Mouse (Mus musculus) MEL (cell line): ENCODE results near the gene Zmat5. TPM values are rescaled to one million over a fixed set of nuclear protein-coding genes. Genes with fewer than 3 reads are reported as not detected.

Source experiments
- DNase-seq: peaks from one replicate; pipeline ENCODE4 v3.0.0; 2011; ENCODE audit warnings: low read depth, low spot score
- H3K27ac ChIP-seq: 2 replicates; pipeline ENCODE4 v1.5.1; 2012; ENCODE audit warnings: low read depth, mild to moderate bottlenecking, control low read depth, low read length, moderate library complexity; ENCODE audit not compliant: control insufficient read depth
- H3K27me3 ChIP-seq, 2 experiments: fragments of 150-350 bp in 1 of 2; sonication (generic) in 1 of 2; 2 replicates each; pipeline ENCODE4 v1.6.1; 2012; ENCODE audit warnings: low read length in 2 of 2, mild to moderate bottlenecking in 2 of 2, improper control_type of control experiment in 1 of 2, moderate library complexity in 1 of 2; ENCODE audit not compliant: insufficient read depth in 2 of 2, control insufficient read depth in 1 of 2
- H3K36me3 ChIP-seq, 2 experiments: 2 replicates each; pipeline ENCODE4 v1.6.1; 2012 to 2014; ENCODE audit warnings: low read length in 2 of 2, improper control_type of control experiment in 1 of 2, inconsistent platforms in 1 of 2, mild to moderate bottlenecking in 1 of 2; ENCODE audit not compliant: insufficient read depth in 2 of 2, control insufficient read depth in 1 of 2
- H3K4me1 ChIP-seq, 2 experiments: fragments of 150-350 bp in 1 of 2; sonication (generic) in 1 of 2; 2 replicates each; pipeline ENCODE4 v1.6.1; 2012; ENCODE audit warnings: low read length in 2 of 2, improper control_type of control experiment in 1 of 2, mild to moderate bottlenecking in 1 of 2; ENCODE audit not compliant: insufficient read depth in 2 of 2, control insufficient read depth in 1 of 2
- H3K4me3 ChIP-seq, 2 experiments: fragments of 150-350 bp in 1 of 2; sonication (generic) in 1 of 2; 2 replicates each; pipeline ENCODE4 v1.5.1; 2012; ENCODE audit warnings: low read depth in 2 of 2, low read length in 2 of 2, mild to moderate bottlenecking in 2 of 2, moderate library complexity in 2 of 2, control low read depth in 1 of 2, improper control_type of control experiment in 1 of 2; ENCODE audit not compliant: control insufficient read depth in 1 of 2, insufficient read depth in 1 of 2
- H3K79me2 ChIP-seq: 2 replicates; pipeline ENCODE4 v1.6.1; 2012; ENCODE audit warnings: mild to moderate bottlenecking, low read length, moderate library complexity; ENCODE audit not compliant: control insufficient read depth, poor library complexity, insufficient read depth
- H3K9ac ChIP-seq: 2 replicates; pipeline ENCODE4 v1.6.1; 2012; ENCODE audit warnings: low read depth, mild to moderate bottlenecking, control low read depth, low read length, moderate library complexity; ENCODE audit not compliant: control insufficient read depth, poor library complexity, severe bottlenecking
- H3K9me3 ChIP-seq: fragments of 150-350 bp; sonication (generic); replicated peaks from 2 replicates; pipeline ENCODE4 v1.6.1; 2012; ENCODE audit warnings: mild to moderate bottlenecking, low read length, improper control_type of control experiment, moderate library complexity; ENCODE audit not compliant: insufficient read depth
- CHD1 ChIP-seq: IDR thresholded peaks from 2 replicates; pipeline ENCODE4 v1.6.1; 2012; ENCODE audit warnings: low read depth, mild to moderate bottlenecking, inconsistent platforms, low read length, improper control_type of control experiment
- E2F4 ChIP-seq: IDR thresholded peaks from 2 replicates; pipeline ENCODE4 v1.6.1; 2011; ENCODE audit warnings: low read depth, low read length, improper control_type of control experiment, borderline replicate concordance
- EP300 ChIP-seq, 2 experiments: IDR thresholded peaks; 2 replicates each; pipeline ENCODE4 v1.6.1; 2011; ENCODE audit warnings: improper control_type of control experiment in 2 of 2, low read length in 2 of 2, low read depth in 1 of 2, mild to moderate bottlenecking in 1 of 2
- ETS1 ChIP-seq: IDR thresholded peaks from 2 replicates; pipeline ENCODE4 v1.6.1; 2012; ENCODE audit warnings: low read depth, mild to moderate bottlenecking, inconsistent platforms, low read length, improper control_type of control experiment, moderate library complexity
- GABPA ChIP-seq: IDR thresholded peaks from 2 replicates; pipeline ENCODE4 v1.6.1; 2012; ENCODE audit warnings: low read depth, mild to moderate bottlenecking, inconsistent platforms, low read length, improper control_type of control experiment, moderate library complexity
- HCFC1 ChIP-seq: IDR thresholded peaks from 2 replicates; pipeline ENCODE4 v1.6.1; 2012; ENCODE audit warnings: low read depth, mild to moderate bottlenecking, inconsistent platforms, low read length, improper control_type of control experiment, moderate library complexity
- MEF2A ChIP-seq: IDR thresholded peaks from 2 replicates; pipeline ENCODE4 v1.6.1; 2014; ENCODE audit warnings: low read depth, mild to moderate bottlenecking, inconsistent platforms, low read length, improper control_type of control experiment; ENCODE audit not compliant: poor library complexity, insufficient replicate concordance, severe bottlenecking; ENCODE audit errors: extremely low read depth
- MXI1 ChIP-seq: IDR thresholded peaks from 2 replicates; pipeline ENCODE4 v1.6.1; 2011; ENCODE audit warnings: mild to moderate bottlenecking, low read depth, low read length, improper control_type of control experiment
- MYB ChIP-seq: IDR thresholded peaks from 2 replicates; pipeline ENCODE4 v1.6.1; 2011; ENCODE audit warnings: mild to moderate bottlenecking, low read depth, low read length, improper control_type of control experiment
- POLR2A ChIP-seq, 2 experiments: IDR thresholded peaks; 2 replicates each; pipeline ENCODE4 v1.6.1; 2011 to 2012; ENCODE audit warnings: low read length in 2 of 2, mild to moderate bottlenecking in 2 of 2, control low read depth in 1 of 2, improper control_type of control experiment in 1 of 2, low read depth in 1 of 2, moderate library complexity in 1 of 2; ENCODE audit not compliant: control insufficient read depth in 1 of 2, insufficient read depth in 1 of 2, poor library complexity in 1 of 2
- RCOR1 ChIP-seq: IDR thresholded peaks from 2 replicates; pipeline ENCODE4 v1.6.1; 2012; ENCODE audit warnings: low read depth, mild to moderate bottlenecking, inconsistent platforms, low read length, improper control_type of control experiment
- SMC3 ChIP-seq: IDR thresholded peaks from 2 replicates; pipeline ENCODE4 v1.6.1; 2011; ENCODE audit warnings: low read depth, low read length, improper control_type of control experiment
- TAL1 ChIP-seq: IDR thresholded peaks from 2 replicates; pipeline ENCODE4 v1.6.1; 2012; ENCODE audit warnings: mild to moderate bottlenecking, inconsistent platforms, low read length, moderate library complexity, mixed read lengths
- TCF12 ChIP-seq: IDR thresholded peaks from 2 replicates; pipeline ENCODE4 v1.6.1; 2014; ENCODE audit warnings: low read depth, mild to moderate bottlenecking, inconsistent platforms, low read length, improper control_type of control experiment, moderate library complexity
- USF1 ChIP-seq: IDR thresholded peaks from 2 replicates; pipeline ENCODE4 v1.6.1; 2014; ENCODE audit warnings: low read depth, mild to moderate bottlenecking, inconsistent platforms, low read length, improper control_type of control experiment, moderate library complexity
- USF2 ChIP-seq, 2 experiments: IDR thresholded peaks; 2 replicates each; pipeline ENCODE4 v1.6.1; 2011 to 2012; ENCODE audit warnings: improper control_type of control experiment in 2 of 2, low read length in 2 of 2, borderline replicate concordance in 1 of 2, inconsistent platforms in 1 of 2, low read depth in 1 of 2, mild to moderate bottlenecking in 1 of 2; ENCODE audit not compliant: insufficient read depth in 1 of 2
- ZC3H11A ChIP-seq: IDR thresholded peaks from 2 replicates; pipeline ENCODE4 v1.6.1; 2012; ENCODE audit warnings: low read depth, mild to moderate bottlenecking, inconsistent platforms, low read length, improper control_type of control experiment
- ZKSCAN1 ChIP-seq: IDR thresholded peaks from 2 replicates; pipeline ENCODE4 v1.6.1; 2012; ENCODE audit warnings: low read depth, mild to moderate bottlenecking, inconsistent platforms, low read length, improper control_type of control experiment, moderate library complexity
- polyA plus RNA-seq, 2 experiments: library from polyadenylated mRNA; stranded (reverse) in 1 of 2; unstranded in 1 of 2; fragments of >175 nt in 1 of 2; fragments of >200 nt in 1 of 2; gene quantifications; 2 replicates each; pipeline versions ENCODE4 v1.2.1 to v1.2.4; 2012; ENCODE audit warnings: low replicate concordance in 2 of 2, low read depth in 1 of 2; ENCODE audit not compliant: insufficient read length in 2 of 2, insufficient read depth in 1 of 2, missing spikeins in 1 of 2
- total RNA-seq: library from RNA; depleted of rRNA; stranded (reverse); fragments of 300-350 nt; gene quantifications from 2 replicates; pipeline ENCODE4 v1.2.3, GENCODE M21; 2012

Zmat5 gene
- total and polyA plus RNA-seq, 3 experiments = 36.9 to 39.3 TPM; not detected in 1

DNA sequence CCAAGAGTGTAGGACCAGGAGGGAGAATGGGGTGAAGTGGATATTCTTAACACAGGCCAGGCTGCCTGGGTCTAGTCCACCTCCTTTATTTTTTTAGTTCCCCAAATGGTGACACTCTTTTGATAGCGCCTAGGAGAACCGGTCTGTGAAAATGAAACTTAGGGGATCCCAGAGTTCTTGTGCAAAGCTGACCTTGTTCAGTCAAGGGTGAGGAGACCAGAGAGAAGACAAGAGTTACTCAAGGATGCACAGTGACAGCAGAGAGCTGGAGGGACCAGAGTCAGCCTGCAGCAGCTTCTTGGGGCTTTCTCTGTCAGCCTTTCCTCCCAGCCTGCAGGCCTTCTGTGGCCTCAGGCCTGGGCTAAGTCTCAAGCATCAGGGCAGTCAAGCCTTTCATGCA, 58.0 kb downstream of the Zmat5 start:
- Histone ChIP-seq H3K79me2 (no peaks in the 10 kb centered on the region), H3K36me3 (no peaks in the 10 kb centered on the region), H3K4me3 (no peak overlapping the region), H3K9me3 (no peaks in the 10 kb centered on the region), H3K4me1 (no peaks in the 10 kb centered on the region), H3K27ac (no peak overlapping the region), H3K27me3 (no peaks in the 10 kb centered on the region), H3K9ac (no peak overlapping the region)
- no peak for DNase-seq
- TF ChIP-seq MYB (no peak), HCFC1 (no peak), USF1 (no peak), EP300 (IDR thresholded peaks at IDR 0.05; ENCODE audit: low read depth in 1 of 2, low read length in 2 of 2) (no peak), RCOR1 (no peak), TCF12 (no peak)

DNA sequence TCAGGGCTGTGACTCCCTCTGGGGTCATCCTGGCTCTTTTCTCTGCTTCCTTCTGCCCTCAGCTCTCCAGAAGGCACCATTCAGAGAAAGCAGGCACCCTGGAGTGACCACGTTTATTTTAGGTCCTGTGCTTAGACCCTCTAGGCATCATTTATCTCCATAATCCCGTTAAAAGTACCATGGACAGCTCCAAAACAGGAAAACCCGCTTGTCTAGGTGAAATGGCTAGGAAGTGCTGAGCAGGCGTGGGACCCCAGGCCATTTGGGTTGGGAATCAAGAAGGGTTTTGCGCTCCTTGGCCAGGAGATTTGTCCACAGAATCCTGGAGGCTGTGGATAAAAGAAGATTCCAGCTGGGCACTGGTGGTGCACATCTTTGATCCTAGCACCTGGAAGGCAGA, 59.2 kb downstream of the Zmat5 start:
- Histone ChIP-seq H3K4me3 (no peak overlapping the region), H3K27me3 (no peaks in the 10 kb centered on the region), H3K79me2 (no peaks in the 10 kb centered on the region), H3K9me3 (no peaks in the 10 kb centered on the region), H3K9ac (no peak overlapping the region), H3K36me3 (no peaks in the 10 kb centered on the region), H3K4me1 (no peaks in the 10 kb centered on the region), H3K27ac (no peak overlapping the region)
- peak; percentile 43 for DNase-seq
- TF ChIP-seq SMC3 (no peak), CHD1 (no peak), MXI1 (no peak), MEF2A (no peak), TAL1 (no peak), E2F4 (no peak)

DNA sequence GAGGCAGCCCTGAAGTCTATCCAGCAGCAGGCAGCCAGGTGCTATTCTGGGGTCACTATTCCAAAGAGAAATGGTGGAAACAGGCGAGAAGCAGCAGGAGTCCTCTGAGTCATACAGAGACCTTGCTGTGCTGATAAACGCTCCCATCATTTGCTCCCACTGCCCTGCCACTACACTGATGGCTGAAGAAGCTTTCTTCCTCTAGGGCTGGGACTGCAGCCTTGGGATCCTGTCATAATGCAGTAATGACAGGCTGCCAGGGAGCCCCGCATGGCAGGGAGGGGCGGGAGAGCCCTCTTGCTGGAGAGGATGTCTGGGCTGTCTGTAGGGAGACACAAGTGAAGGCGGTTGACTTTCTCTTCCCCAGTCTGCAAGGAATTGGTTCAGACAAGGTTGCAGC, 60.0 kb downstream of the Zmat5 start:
- no peaks in the 10 kb centered on the region for H3K4me1 ChIP-seq
- H3K4me3 ChIP-seq = no peak overlapping the region
- no peaks in the 10 kb centered on the region for H3K79me2 ChIP-seq
- TF ChIP-seq ZKSCAN1 = no peak
- TF ChIP-seq ETS1 = no peak
- no peak for TF ChIP-seq SMC3
- TF ChIP-seq E2F4 = no peak
- no peak for TF ChIP-seq POLR2A (IDR thresholded peaks at IDR 0.05; ENCODE audit: control insufficient read depth in 1 of 2, insufficient read depth in 1 of 2, low read depth in 1 of 2, low read length in 2 of 2, poor library complexity in 1 of 2)
- TF ChIP-seq USF2 (IDR thresholded peaks at IDR 0.05; ENCODE audit: borderline replicate concordance in 1 of 2, insufficient read depth in 1 of 2, low read depth in 1 of 2, low read length in 2 of 2) = no peak
- TF ChIP-seq ZC3H11A = no peak
- no peak for TF ChIP-seq GABPA
- H3K36me3 ChIP-seq = no peaks in the 10 kb centered on the region
- no peaks in the 10 kb centered on the region for H3K9me3 ChIP-seq
- no peak overlapping the region for H3K27ac ChIP-seq
- H3K9ac ChIP-seq = no peak overlapping the region
- no peak for DNase-seq
- H3K27me3 ChIP-seq = no peaks in the 10 kb centered on the region
